Mouse (Mus musculus): Measurements from ENCODE around the gene Higd1c.
"Not testable (repeated sequence)": the region's sequence is repeated elsewhere in the genome, so short reads cannot be mapped to it uniquely, and the experiment has no call there.

The Higd1c gene

DNA sequence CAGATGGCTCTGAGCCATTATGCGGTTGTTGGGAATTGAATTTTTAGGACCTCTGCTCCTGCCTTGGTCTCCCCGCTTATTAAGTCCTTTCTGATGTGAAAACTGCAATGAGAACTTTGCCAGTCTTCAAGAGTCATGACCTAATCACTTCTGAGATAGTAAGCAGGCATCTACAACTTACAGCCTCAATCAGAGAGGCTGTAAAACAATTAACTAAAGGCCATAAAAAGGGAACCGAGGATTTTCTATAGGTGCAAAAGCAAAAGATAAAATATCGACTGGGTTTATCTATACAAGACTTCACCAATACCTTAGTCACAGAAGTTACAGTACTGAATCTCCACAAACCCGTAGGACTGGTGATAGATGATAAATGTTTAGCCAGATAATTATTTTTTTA, 8.5 kb upstream of the Higd1c start:
- no peak for DNase-seq (ENCODE audit: low read depth, low spot score)

DNA sequence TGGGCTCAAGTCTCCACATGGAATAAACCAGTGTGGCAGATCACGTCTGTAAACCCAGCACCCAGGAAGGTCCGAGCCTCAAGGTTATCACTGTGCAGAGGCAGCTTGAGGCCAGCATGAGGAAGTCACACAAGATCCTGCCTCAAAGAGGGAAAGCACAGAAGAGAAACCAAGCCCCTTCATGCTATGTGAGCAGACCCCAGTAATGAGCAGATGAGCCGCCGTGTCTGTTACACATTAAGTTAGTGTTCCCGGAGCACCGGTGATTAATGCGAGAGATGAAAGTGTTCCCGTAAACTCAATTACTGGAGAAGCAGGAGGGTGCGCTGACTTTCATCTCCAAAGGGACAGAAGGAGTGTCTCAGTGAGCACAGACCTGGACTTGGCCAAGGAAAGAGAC, 1.6 kb downstream of the Higd1c start:
- not testable (repeated sequence) for DNase-seq (ENCODE audit: low read depth, low spot score)

DNA sequence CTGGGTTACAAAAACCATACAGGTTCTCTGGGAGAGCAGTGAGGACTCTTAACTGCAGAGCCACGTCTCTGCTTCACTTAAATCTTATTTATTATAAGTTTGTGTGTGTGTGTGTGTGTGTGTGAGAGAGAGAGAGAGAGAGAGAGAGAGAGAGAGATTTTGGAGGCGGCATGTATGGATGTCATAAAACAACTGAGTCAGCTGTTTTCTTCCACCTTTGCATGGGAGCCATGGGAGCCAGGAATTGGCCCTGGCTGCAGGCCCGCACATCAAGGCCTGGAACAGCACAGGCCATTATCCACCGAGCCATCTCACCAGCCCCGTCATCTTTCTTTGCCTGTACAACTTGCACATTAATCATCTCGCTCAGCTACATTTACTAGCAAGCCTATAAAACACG, 2.8 kb downstream of the Higd1c start:
- no peak for DNase-seq (ENCODE audit: low read depth, low spot score)

DNA sequence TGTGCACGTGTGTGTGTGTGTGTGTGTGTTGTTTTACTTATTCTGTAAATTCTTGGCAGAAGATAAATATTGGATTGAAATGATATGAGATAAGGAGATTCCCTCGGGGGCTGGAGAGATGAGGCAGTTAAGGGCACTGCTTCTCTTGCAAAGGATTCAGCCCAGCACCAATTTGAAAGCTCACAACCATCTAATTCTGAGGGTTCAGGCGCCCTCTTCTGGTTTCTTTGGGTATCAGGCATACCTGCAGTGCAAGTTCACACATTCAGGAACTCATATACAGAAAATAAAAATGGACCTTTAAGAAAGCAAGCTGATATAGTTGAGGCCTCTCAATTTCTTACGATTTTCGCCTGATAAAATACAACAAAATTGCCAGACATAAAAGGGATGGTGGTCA, 10.7 kb downstream of the Higd1c start:
- DNase-seq (ENCODE audit: low read depth, low spot score) = peak; percentile 38

GRCm38 (mm10) chr15:100377847-100378505, 13.6 kb downstream of the Higd1c start:
- not testable (repeated sequence) for DNase-seq (ENCODE audit: low read depth, low spot score)

GRCm38 (mm10) chr15:100379658-100380057, 15.3 kb downstream of the Higd1c start:
- DNase-seq (ENCODE audit: low read depth, low spot score) = no peak

GRCm38 (mm10) chr15:100380104-100380503, 15.8 kb downstream of the Higd1c start:
- no peak for DNase-seq (ENCODE audit: low read depth, low spot score)

DNA sequence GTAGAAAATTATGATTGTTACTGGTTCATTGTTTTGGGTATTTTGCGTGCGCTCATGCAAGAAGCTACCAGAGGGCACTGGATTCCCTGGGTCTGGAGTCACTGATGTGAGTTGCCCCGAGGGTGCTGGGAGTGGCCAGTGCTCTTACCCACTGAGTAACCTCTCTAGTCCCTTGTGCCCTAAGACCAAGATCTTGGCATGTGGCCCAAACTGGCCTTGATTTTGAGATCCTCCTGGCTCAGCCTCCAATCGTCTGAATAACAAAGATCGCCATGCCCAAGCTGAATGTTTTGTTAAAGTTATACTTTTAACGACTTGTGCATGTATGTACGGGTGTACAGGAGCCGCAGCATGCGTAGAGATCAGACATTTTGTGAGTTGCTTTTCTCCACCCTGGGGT, 21.4 kb downstream of the Higd1c start:
- DNase-seq (ENCODE audit: low read depth, low spot score) = no peak

DNA sequence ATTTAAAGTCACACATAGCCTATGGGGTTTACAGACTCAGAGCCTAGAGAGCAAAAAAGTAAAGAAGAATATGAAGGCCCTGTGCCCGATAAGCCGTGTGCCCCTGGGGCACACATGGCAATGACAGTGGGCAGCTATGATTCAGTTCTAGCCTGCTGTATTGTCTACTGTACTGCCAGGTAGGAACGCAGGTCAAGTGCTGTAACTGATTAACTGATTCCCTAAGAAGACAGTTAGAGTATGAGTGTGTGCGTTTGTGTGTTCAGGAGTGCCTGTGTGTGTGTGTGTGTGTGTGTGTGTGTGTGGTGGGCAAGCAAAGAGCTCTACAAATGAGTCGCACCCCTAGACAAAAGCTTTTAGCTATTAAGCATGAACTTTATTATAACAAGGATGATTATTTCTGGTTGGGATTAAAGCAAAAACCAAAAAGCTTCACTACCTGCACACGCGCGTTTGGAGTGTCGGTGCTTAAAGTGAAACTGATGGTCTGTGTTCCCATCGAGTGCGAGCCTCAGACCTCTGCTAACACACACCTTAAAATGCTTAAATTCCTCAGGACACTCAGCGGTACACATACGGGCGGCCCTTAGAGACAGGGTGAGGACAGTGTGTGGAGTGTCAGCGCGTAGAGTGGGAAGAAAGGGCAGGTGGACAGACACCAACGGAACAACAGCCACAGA, 23.3 kb downstream of the Higd1c start:
- DNase-seq (ENCODE audit: low read depth, low spot score) = no peak

DNA sequence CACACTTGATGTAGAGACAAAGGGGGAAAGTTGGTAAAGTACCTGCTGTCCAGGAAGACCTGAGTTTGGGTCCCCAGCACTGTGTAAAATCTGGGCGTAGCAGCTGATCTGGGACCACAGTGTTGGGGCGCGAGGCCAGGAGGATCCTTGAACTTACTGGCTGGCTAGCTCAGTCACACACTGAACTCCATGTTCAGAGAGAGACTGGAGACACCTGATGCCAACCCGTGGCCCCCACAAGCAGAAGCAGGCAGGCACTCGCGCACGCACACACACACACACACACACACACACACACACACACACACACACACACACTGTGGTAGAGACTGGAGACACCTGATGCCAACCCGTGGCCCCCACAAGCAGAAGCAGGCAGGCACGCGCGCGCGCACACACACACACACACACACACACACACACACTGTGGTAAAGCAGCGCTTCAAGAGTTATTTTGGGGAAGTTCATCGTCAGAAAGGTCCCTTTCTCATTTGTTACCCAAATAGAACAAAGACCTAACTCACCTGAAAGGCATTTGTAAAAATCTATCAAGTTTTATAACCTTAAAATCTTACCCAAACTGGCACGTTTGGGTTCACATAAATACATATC, 24.0 kb downstream of the Higd1c start:
- no peak for DNase-seq (ENCODE audit: low read depth, low spot score)

DNA sequence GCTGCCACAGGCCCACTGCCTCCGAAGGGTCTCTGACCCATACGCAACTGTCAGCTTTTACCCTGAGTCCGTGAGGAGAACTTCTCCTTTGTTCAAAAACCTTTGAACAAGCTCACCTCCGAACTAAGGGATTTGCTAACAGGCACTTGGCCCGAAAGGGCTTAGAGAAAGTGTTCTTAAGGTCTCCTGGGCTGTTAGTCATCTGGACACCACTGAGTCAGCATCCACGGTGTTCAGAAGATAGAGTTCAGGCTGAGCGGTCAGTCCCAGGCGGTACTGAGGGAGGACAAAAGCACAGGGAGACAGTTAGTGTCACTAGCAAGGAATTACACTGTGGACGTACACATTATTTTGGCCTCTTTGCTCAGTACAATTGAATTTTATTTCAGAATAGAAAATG, 24.5 kb downstream of the Higd1c start:
- no peak for DNase-seq (ENCODE audit: low read depth, low spot score)

GRCm38 (mm10) chr15:100391066-100391465, 26.7 kb downstream of the Higd1c start:
- DNase-seq (ENCODE audit: low read depth, low spot score) = no peak

- no peak for DNase-seq (ENCODE audit: low read depth, low spot score)
Measured at GRCm38 (mm10) chr15:100391599-100391998, 27.3 kb downstream of the Higd1c start.

DNA sequence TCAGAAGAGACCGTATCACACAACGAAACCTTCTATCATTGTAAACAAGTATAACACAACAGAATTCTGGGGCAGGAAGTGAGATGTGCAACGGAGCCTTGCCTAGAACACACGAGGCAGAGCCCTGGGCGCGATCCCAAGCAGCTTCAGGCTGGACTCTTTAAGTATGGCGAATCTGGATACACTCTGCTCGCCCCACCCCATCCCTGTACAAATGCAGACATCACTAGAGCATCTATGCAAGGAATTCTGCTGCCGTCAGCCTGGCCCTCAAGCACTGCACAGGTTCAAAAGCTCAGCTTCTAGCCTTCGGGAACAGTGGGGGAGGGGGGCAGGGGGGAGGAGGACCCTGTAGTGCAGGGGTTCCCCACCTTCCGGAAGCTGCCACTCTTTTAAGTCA, 28.7 kb downstream of the Higd1c start:
- DNase-seq (ENCODE audit: low read depth, low spot score) = no peak

GRCm38 (mm10) chr15:100395561-100395960, 31.2 kb downstream of the Higd1c start:
- DNase-seq (ENCODE audit: low read depth, low spot score) = no peak

DNA sequence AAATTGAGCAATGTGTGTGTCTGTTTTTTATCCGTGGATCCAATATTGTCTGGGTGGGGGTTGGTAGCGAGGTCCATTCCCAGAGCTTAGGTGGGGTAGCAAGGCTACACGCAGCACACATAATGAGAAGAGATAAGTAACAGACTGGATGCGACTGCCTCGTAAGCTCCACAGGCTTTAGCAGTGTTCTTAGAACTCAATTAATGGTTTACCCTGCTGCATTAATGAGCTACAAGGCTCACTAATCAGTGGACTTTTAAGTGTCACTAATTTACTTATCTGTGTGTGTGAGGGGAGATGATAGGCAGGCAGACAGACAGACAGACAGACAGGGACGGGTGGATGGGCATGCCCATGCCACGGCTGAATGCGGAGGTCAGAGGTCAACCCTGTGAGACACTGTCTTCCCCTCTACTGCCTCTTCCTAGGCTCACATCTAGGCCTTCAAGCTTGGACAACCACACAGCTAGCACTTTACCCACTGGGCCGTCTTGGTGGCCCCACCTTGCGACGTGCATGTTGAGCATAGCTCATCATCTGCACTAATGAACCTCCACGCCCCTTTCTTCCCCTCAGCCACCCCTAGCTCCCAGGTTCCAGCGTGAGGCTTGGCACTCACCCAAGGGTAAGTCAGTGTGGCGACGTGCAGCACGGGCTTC, 36.4 kb downstream of the Higd1c start:
- DNase-seq (ENCODE audit: low read depth, low spot score) = no peak

- no peak for DNase-seq (ENCODE audit: low read depth, low spot score)
Measured at GRCm38 (mm10) chr15:100401811-100402210, 37.5 kb downstream of the Higd1c start.

DNA sequence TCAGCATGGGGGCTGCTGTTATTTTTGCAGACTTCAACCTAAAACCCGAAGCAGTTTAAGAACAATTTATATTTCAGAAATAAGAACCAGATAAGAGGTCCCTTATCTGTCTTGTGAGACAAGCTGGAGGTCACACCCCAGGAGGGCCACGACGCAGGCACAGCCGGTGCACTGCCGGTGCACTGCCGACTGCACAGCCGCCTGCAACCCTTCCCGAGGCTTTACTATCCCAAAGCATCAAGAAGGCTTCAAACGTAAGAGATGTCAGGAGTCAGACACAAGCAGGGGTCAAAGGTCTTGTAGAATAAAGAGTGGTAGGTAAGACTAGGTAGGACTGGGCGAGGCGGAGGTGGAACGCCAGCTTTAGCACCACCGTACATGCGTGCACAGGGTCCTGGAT, 38.0 kb downstream of the Higd1c start:
- DNase-seq (ENCODE audit: low read depth, low spot score) = no peak

GRCm38 (mm10) chr15:100402798-100403197, 38.5 kb downstream of the Higd1c start:
- DNase-seq (ENCODE audit: low read depth, low spot score) = no peak

- DNase-seq (ENCODE audit: low read depth, low spot score) = no peak
Measured at GRCm38 (mm10) chr15:100403318-100404000, 39.1 kb downstream of the Higd1c start.

DNA sequence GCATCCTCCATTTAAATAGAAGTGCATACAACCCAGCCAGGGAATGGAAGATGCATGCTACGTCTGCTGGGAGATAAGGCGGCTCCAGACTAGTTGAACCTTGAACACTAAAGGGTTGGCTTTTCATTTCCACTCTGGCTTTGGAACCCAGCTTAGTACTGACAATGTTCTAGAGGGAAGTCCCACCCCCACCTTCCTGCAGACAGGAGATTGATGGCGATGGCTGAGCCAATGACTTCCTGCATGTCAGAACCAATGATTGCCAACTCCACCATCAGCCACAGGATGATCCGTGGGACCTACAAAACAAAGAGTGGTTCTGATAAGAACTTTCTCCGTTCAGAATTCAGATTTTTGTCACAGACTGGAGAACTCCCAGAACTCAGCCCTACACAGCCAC, 41.7 kb downstream of the Higd1c start:
- DNase-seq (ENCODE audit: low read depth, low spot score) = no peak
